Mouse (Mus musculus) embryonic facial prominence, embryonic 10.5 days (tissue): ENCODE measurements around the gene Stk11ip. TPM values are rescaled to one million over a fixed set of nuclear protein-coding genes. Genes with fewer than 3 reads are reported as not detected.
A peak's percentile ranks its signal among the peaks of the same experiment; 100 is the strongest.

ENCODE experiments used
- DNase-seq: peaks from one replicate; pipeline ENCODE4 v3.0.0-alpha.2; 2017; ENCODE audit warnings: low spot score
- H3K27ac ChIP-seq: fragments of 300-500 bp; sonication (generic); replicated peaks from 2 replicates; pipeline ENCODE4 v1.5.1; 2016; ENCODE audit warnings: mild to moderate bottlenecking
- H3K27me3 ChIP-seq: fragments of 300-500 bp; sonication (generic); replicated peaks from 2 replicates; pipeline ENCODE4 v1.6.1; 2016; ENCODE audit warnings: low read depth, mild to moderate bottlenecking; ENCODE audit not compliant: poor library complexity, severe bottlenecking
- H3K36me3 ChIP-seq: fragments of 300-500 bp; sonication (generic); replicated peaks from 2 replicates; pipeline ENCODE4 v1.6.1; 2016; ENCODE audit warnings: mild to moderate bottlenecking, moderate library complexity
- H3K4me1 ChIP-seq: fragments of 300-500 bp; sonication (generic); 2 replicates; pipeline ENCODE4 v1.6.1; 2016
- H3K4me3 ChIP-seq: fragments of 300-500 bp; sonication (generic); 2 replicates; pipeline ENCODE4 v1.5.1; 2016; ENCODE audit warnings: mild to moderate bottlenecking, moderate library complexity
- H3K9me3 ChIP-seq: fragments of 300-500 bp; sonication (generic); 2 replicates; pipeline ENCODE4 v1.6.1; 2016; ENCODE audit warnings: mild to moderate bottlenecking
- WGBS: fragments of 180-500 bp; shearing (Covaris S2); methylation state at CpG from one replicate; pipeline ENCODE4 v1.1.7; 2016; 5-methylcytosine and 5-hydroxymethylcytosine counted together
- polyA plus RNA-seq: library from polyadenylated mRNA; unstranded; fragments of >200 nt; fragmentation: Nextera tagmentation; extraction: Ambion mirVana; gene quantifications from 2 replicates; pipeline ENCODE4 v1.2.1, GENCODE M21; 2016

The Stk11ip gene
- 31.7 and 33.4 TPM in 2 replicates for polyA plus RNA-seq

DNA sequence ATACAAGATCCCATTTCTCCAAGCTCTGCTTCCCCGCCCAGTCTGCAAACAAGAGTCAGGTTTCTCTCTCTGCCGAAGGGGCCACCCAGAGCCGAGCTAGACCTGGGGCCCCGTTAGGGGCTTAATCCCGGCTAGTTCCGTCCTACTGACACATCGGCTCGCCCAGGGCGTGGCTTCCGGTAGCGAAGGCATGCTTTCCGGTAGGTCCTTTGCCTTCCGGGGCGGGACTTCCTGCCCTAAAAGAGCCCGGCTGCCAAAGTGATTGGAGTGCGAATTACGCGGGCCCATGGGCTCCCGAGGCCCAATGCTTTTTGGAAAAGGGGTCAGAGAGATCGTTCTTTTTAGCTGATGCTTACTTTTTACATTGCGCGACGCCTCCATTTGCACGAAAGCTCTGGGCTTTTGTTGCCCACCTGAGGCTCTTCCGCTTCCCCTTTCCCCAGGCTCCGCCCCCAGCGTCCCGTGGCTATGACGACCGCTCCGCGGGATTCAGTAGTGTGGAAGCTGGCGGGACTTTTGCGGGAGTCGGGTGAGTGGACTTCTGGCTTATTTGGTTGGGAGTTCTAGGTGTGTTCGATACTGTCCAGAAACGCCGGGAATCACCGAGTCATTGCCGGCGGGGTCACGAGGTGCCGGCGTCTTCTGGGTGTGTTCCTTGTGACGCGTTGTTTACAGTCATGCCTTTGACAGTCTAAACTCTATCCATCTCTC is at the start of gene Stk11ip:
Gene Stk11ip (plus strand): TSS at position 209 of the 711 bp plus-strand sequence.
- Histone ChIP-seq H3K27ac (peak within 1 kb of the TSS; percentile 88), H3K27me3 (no peaks in the 10 kb centered on the region), H3K4me3 (peak within 1 kb of the TSS; percentile 78), H3K9me3 (no peaks in the 10 kb centered on the region), H3K36me3 (peaks cover 19% of the 10 kb centered on the region), H3K4me1 (peaks cover 19% of the 10 kb centered on the region)
- DNase-seq, result peak; percentile 95
- under 1% methylated on average over 46 of the region's 46 CpGs for WGBS

DNA sequence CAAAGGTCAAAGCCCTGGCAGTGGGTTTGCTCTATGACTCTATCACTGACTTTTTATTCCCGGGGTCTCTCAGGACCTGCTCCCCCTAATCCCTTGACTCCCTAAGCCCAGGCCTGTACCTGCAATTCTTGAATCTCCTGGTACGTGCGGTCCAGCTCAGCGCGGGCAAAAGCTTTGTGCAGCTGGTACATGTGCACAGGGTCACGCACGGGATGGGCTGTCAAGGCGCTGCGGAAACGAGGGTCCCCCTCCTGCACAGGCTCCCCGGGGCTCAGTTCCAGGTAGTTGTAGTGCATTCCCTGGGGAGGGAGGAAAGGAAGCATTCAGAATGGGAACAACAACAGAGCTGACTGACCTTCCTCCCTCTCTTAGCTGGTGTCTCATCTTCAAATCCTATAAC is 44.9 kb upstream of the Stk11ip start:
- Histone ChIP-seq H3K9me3 (no peaks in the 10 kb centered on the region), H3K4me3 (no peak overlapping the region), H3K4me1 (peaks cover 38% of the 10 kb centered on the region), H3K27me3 (peaks cover 59% of the 10 kb centered on the region), H3K36me3 (peaks cover 56% of the 10 kb centered on the region), H3K27ac (no peak overlapping the region)
- no peak for DNase-seq
- WGBS, result 97% methylated on average over 11 of the region's 11 CpGs

DNA sequence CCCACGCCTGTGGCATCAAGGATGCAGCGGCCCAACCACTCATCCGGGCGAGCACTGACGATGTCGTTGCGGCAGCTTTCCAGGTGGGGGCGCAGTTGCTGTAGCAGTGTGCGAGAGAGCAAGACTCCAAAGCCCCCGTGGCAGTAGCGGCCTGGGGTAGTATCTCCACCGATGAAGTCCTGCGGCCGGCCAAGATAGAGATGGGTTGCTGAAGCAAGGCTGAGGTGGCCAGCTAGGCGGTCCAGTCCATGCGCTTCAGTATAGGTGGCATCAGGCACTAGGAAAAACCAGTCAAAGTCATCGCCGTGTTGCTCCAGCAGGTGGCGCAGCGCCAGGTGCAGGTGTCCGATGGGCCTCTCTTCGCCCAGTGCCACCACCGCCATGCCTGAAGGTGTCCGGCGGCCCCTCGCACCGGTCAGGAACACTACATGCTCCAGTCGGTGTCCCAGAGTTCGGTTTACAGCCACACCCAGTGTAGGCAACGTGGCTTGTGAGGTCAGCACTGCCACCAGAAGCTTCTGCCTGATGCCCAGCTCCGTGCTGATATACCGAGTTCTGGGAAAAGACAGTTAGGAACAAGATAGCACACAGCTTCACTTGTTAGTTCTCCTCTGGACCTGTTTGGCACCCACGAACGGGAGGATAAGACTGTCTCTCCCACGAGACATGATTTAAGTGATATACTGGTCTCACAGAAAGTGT is 43.9 kb upstream of the Stk11ip start:
- H3K36me3 ChIP-seq, result peaks cover 47% of the 10 kb centered on the region
- peak; percentile 89 for DNase-seq
- peak overlapping the region; percentile 92 for H3K4me3 ChIP-seq
- no peak overlapping the region for H3K27ac ChIP-seq
- H3K27me3 ChIP-seq, result peaks cover 61% of the 10 kb centered on the region
- H3K9me3 ChIP-seq, result no peaks in the 10 kb centered on the region
- 13% methylated on average over 35 of the region's 35 CpGs for WGBS
- H3K4me1 ChIP-seq, result peaks cover 39% of the 10 kb centered on the region

DNA sequence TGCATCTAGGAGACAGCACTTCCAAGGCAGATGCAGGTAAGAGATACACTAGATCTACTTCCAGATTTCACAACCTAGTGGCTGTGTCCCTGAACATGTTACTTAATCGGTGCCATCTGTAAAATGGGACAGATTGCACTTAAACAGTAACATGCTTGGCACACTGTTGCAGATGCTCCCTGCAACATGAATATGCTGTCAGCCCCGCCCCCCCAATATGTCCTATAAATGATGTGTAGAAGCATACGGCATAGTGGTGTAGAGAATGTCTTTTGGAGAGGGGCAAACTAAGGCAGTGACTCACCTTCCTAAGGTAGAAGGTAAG is 43.4 kb upstream of the Stk11ip start:
- H3K27ac ChIP-seq, result no peak overlapping the region
- no peaks in the 10 kb centered on the region for H3K9me3 ChIP-seq
- peaks cover 61% of the 10 kb centered on the region for H3K27me3 ChIP-seq
- 59% methylated on average over 3 of the region's 3 CpGs for WGBS
- peaks cover 42% of the 10 kb centered on the region for H3K36me3 ChIP-seq
- peak overlapping the region; percentile 92 for H3K4me3 ChIP-seq
- DNase-seq, result no peak
- H3K4me1 ChIP-seq, result peaks cover 42% of the 10 kb centered on the region

DNA sequence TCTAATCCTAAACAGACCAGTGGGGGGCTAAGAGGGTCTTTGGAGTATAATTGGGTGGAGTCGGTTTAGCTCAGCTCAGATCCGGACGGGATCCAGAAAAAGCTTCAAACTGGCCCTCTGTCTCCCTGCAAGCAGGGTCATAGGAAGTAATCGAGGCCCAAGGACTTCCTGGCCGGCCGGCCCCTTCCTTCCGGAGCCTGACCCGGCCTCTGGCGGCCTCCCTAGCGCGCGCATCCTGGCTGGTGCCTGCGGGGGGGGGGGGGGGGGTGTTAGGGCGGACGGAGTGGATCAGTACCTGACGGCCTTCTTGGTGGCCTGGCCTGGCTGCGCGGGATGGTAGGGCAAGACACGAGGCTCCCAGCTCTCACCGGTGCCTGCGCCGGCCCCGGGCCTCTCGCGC is 42.8 kb upstream of the Stk11ip start:
- peak; percentile 67 for DNase-seq
- Histone ChIP-seq H3K36me3 (peaks cover 37% of the 10 kb centered on the region), H3K27ac (peak overlapping the region; percentile 89), H3K9me3 (no peaks in the 10 kb centered on the region), H3K4me3 (peak overlapping the region; percentile 92), H3K27me3 (peaks cover 62% of the 10 kb centered on the region), H3K4me1 (peaks cover 42% of the 10 kb centered on the region)
- under 1% methylated on average over 24 of the region's 25 CpGs for WGBS

DNA sequence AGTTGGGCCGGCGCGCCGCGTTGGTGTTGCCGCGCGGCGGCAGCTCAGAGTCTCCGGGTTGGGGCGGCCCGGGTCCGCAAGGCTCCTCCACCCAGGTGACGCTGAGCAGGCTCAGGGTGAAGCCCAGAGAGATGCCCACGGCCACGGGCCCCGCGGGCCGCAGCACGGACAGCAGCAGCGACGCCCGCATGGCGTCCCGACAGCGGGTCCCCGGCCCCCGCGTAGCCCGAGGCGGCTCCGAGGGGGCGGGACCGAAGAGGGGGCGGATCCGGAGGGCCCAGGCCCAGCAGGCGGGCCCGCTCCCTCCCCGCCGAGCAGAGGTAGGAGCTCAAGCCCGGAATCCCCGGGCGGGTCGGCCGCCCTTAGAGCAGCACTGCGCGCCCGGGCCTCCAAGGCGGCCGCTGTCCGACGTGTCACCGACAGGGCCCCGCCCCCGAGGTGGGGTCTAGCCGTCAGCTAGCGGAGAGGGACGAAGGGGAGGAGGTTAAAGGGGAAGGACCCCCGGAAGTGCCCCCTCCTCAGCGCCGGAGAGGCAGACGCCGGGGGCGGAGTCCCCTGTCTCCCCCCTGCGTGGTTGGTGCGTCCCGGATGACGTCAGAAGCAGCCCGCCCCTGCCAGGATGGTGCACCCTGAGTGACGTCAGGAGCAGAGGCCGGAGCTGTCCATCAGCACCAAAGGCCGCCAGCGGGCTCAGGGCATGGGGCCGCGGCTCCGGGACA is 42.3 kb upstream of the Stk11ip start, which contains the start of the genes Chpf and Tmem198:
Gene Chpf (minus strand): TSS at position 392 of the 719 bp plus-strand sequence.
Gene Tmem198 (plus strand): TSS at position 617 of the 719 bp plus-strand sequence.
- peaks cover 31% of the 10 kb centered on the region for H3K36me3 ChIP-seq
- peaks cover 62% of the 10 kb centered on the region for H3K27me3 ChIP-seq
- peak within 1 kb of the TSS; percentile 89 for H3K27ac ChIP-seq
- peak within 1 kb of the TSS; percentile 92 for H3K4me3 ChIP-seq
- peaks cover 37% of the 10 kb centered on the region for H3K4me1 ChIP-seq
- DNase-seq, result peak; percentile 100
- no peaks in the 10 kb centered on the region for H3K9me3 ChIP-seq
- WGBS, result under 1% methylated on average over 76 of the region's 76 CpGs

DNA sequence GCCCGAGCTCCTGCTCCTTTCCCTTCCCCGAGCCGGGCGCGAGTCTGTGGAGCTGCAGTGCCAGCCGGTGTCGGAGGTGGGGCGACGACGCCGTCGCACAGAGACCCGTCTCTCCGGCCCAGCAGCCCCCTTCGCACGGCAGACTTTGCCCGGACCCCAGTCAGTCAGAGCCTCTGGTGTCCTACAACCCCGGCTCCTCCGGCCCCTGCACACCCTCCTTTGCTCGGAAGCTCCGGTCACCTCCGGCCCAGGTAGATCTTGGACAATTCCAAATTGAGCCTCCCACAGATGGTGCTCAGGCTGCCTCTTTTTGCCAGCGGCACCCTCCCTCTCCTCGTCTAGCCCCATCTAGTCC is 41.7 kb upstream of the Stk11ip start:
- H3K27ac ChIP-seq, result peak overlapping the region; percentile 89
- under 1% methylated on average over 24 of the region's 24 CpGs for WGBS
- H3K36me3 ChIP-seq, result peaks cover 29% of the 10 kb centered on the region
- no peak for DNase-seq
- no peaks in the 10 kb centered on the region for H3K9me3 ChIP-seq
- peaks cover 63% of the 10 kb centered on the region for H3K27me3 ChIP-seq
- H3K4me3 ChIP-seq, result peak overlapping the region; percentile 92
- peaks cover 37% of the 10 kb centered on the region for H3K4me1 ChIP-seq

DNA sequence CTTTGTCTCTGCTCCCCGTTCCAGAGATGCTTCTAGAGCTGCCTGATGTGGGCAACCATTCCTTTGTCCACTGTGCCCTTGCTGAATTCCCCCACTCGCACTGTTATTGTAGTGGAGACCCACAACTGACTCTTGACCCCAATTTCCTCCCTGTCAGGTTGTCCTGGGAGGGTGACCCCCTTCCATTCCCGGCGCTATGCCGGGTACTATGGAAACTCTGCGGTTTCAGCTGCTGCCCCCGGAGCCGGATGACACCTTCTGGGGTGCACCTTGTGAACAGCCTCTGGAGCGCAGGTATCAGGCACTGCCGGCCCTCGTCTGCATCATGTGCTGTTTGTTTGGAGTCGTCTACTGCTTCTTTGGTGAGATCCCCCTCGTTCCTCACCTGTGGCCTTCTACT is 41.3 kb upstream of the Stk11ip start:
- H3K27ac ChIP-seq, result no peak overlapping the region
- H3K36me3 ChIP-seq, result peaks cover 28% of the 10 kb centered on the region
- WGBS, result 17% methylated on average over 13 of the region's 13 CpGs
- peaks cover 39% of the 10 kb centered on the region for H3K4me1 ChIP-seq
- H3K9me3 ChIP-seq, result no peaks in the 10 kb centered on the region
- H3K4me3 ChIP-seq, result peak overlapping the region; percentile 92
- H3K27me3 ChIP-seq, result peaks cover 63% of the 10 kb centered on the region
- DNase-seq, result no peak

DNA sequence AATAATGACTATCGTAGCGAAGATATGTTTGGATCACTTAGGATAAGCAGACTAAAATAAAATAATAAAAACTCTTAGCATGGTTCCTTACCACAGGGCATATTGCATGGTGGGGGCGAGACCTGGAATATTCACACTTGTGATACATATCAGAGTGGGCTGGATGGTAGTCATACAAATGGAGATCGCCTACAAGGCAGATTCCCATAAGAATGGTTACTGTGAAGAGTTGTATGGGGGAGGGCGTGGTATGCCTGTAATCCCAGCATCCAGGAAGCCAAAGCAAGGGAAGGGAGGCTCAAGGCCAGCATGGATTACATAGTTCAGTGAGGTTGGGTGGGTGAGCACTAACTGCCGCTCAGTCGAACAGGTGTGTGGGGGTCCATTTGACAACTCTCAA is 40.6 kb upstream of the Stk11ip start:
- H3K36me3 ChIP-seq, result peaks cover 27% of the 10 kb centered on the region
- no peak overlapping the region for H3K27ac ChIP-seq
- WGBS, result 84% methylated on average over 7 of the region's 7 CpGs
- H3K27me3 ChIP-seq, result peaks cover 63% of the 10 kb centered on the region
- H3K4me1 ChIP-seq, result peaks cover 43% of the 10 kb centered on the region
- DNase-seq, result no peak
- H3K9me3 ChIP-seq, result no peaks in the 10 kb centered on the region
- H3K4me3 ChIP-seq, result no peak overlapping the region

DNA sequence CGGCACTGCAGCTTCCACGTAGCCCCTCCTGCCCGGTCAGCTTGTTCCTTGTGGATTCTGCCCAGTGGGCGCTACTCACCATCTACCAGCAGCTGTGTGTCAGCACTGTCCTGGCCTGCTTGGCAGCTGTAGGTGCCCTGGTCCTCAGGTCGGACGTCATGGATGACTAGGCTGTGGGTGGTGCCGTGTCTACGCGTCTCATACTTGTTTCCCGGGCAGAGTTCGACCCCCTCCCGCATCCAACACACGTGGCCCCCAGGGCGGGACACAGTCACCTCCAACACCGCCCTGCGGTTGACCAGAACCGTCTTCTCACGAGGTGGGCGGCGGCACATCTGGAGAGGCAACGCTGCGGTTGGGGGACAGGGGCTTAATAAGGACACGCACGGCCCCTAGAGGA is 34.8 kb upstream of the Stk11ip start:
- DNase-seq, result no peak
- Histone ChIP-seq H3K27me3 (peaks cover 100% of the 10 kb centered on the region), H3K27ac (0 out of 2 replicates have a peak overlapping the region, but pooled peaks have one; percentile 1), H3K9me3 (no peaks in the 10 kb centered on the region), H3K4me3 (peak overlapping the region; percentile 66), H3K36me3 (peaks cover 40% of the 10 kb centered on the region), H3K4me1 (peaks cover 33% of the 10 kb centered on the region)
- 5% methylated on average over 24 of the region's 24 CpGs for WGBS

DNA sequence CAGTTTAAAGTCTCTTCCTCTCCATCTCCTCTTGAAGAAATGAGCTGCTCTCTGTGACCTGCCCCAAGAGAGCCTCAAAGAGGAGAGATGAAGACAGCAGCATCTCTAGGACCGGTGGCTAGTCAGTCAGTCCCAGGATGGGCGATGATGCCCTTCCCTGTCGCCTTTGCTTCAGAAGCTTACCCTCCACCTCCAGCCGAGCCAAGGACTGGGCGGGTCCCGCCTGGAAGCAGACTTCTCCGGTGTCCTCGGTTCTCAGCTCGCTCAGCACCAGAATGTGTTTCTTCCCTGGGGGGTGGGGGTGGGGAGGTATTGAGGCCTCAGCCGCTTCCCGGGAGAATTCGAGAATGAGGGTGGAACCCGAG is 34.3 kb upstream of the Stk11ip start:
- H3K4me1 ChIP-seq, result peaks cover 33% of the 10 kb centered on the region
- H3K27ac ChIP-seq, result 0 out of 2 replicates have a peak overlapping the region, but pooled peaks have one; percentile 1
- no peak for DNase-seq
- peaks cover 45% of the 10 kb centered on the region for H3K36me3 ChIP-seq
- H3K27me3 ChIP-seq, result peaks cover 100% of the 10 kb centered on the region
- no peaks in the 10 kb centered on the region for H3K9me3 ChIP-seq
- peak overlapping the region; percentile 66 for H3K4me3 ChIP-seq
- under 1% methylated on average over 13 of the region's 13 CpGs for WGBS

DNA sequence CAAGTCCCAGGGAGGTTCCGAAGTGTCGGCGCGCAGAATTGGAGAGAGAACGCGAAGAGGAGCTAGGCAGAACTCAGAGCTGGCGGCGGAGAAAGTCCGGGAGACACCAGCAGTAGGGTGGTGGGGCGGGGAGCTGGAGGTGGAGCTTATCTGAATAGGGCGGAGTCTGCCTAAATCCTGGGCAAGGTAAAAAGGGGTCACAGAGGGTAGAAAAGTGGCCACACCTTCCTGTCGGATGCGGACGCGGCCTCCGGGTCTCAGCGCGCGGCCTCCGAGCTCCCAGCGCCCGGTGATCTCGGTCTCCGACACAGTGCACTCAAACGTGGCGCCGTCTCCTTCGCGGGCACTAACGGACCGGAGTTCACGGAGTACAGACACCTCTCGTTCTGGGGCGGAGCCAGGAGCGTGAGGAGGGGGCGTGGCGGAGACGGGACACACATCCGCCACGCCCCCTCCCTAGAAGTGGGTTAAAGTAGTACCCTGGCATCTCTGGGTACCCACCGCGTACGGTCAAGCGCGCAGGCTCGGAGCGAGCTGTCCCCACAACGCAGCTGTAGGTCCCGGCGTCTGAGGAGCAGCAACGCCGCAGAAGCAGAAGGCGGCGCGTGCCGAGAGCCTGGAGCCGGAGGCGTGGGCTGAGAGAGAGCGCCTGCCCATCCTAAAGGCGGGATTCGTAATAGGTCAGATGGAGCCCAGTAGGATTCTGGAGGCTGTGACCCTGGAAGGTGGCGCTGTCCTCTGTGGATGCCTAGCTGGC is 33.7 kb upstream of the Stk11ip start:
- Histone ChIP-seq H3K27ac (no peak overlapping the region), H3K9me3 (no peaks in the 10 kb centered on the region), H3K27me3 (peaks cover 100% of the 10 kb centered on the region), H3K4me3 (peak overlapping the region; percentile 66), H3K36me3 (peaks cover 51% of the 10 kb centered on the region), H3K4me1 (peaks cover 30% of the 10 kb centered on the region)
- DNase-seq, result peak; percentile 86
- under 1% methylated on average over 62 of the region's 62 CpGs for WGBS
